Mouse (Mus musculus) limb, embryonic 11.5 days (tissue): Measurements from ENCODE around the gene Atg9a. TPM values are rescaled to one million over a fixed set of nuclear protein-coding genes. Genes with fewer than 3 reads are reported as not detected.

Experiments
- ATAC-seq: fragments of 200-750 bp; cut with Nextera tagmentation; 2 replicates; pipeline ENCODE4 v1.8.0; 2017; ENCODE audit warnings: low read depth; ENCODE audit not compliant: insufficient number of reproducible peaks, low FRiP score, low TSS enrichment
- DNase-seq: peaks from one replicate; pipeline ENCODE4 v3.0.0-alpha.2; 2015; ENCODE audit warnings: low spot score
- H3K27ac ChIP-seq: fragments of 300-500 bp; sonication (generic); replicated peaks from 2 replicates; pipeline ENCODE4 v1.5.1; 2014; ENCODE audit warnings: low read depth, mild to moderate bottlenecking, low read length
- H3K27me3 ChIP-seq: fragments of 300-500 bp; sonication (generic); 2 replicates; pipeline ENCODE4 v1.6.1; 2014; ENCODE audit warnings: mild to moderate bottlenecking, low read length, mixed read lengths; ENCODE audit not compliant: control insufficient read depth, insufficient read depth
- H3K36me3 ChIP-seq: fragments of 300-500 bp; sonication (generic); 2 replicates; pipeline ENCODE4 v1.6.1; 2014; ENCODE audit warnings: mild to moderate bottlenecking, low read length, moderate library complexity, mixed read lengths; ENCODE audit not compliant: control insufficient read depth, insufficient read depth
- H3K4me1 ChIP-seq: fragments of 300-500 bp; sonication (generic); 2 replicates; pipeline ENCODE4 v1.6.1; 2014; ENCODE audit warnings: low read length, mixed read lengths; ENCODE audit not compliant: control insufficient read depth, insufficient read depth
- H3K4me2 ChIP-seq: fragments of 300-500 bp; sonication (generic); 2 replicates; pipeline ENCODE4 v1.6.1; 2014; ENCODE audit warnings: low read depth, mild to moderate bottlenecking, moderate library complexity; ENCODE audit not compliant: severe bottlenecking
- H3K4me3 ChIP-seq: fragments of 300-500 bp; sonication (generic); 2 replicates; pipeline ENCODE4 v1.5.1; 2014; ENCODE audit warnings: low read depth, low read length
- H3K9ac ChIP-seq: fragments of 300-500 bp; sonication (generic); 2 replicates; pipeline ENCODE4 v1.6.1; 2014; ENCODE audit warnings: mild to moderate bottlenecking, low read length
- H3K9me3 ChIP-seq: fragments of 300-500 bp; sonication (generic); 2 replicates; pipeline ENCODE4 v1.6.1; 2016; ENCODE audit warnings: low read length; ENCODE audit not compliant: control insufficient read depth
- WGBS: fragments of 180-500 bp; shearing (Covaris S2); extraction: QIAGEN DNeasy Blood & Tissue Kit; methylation state at CpG from one replicate; pipeline ENCODE4 v1.1.7; 2014; 5-methylcytosine and 5-hydroxymethylcytosine counted together
- microRNA-seq: library from miRNA; unstranded; fragments of <30 nt; microRNA quantifications from one replicate; pipeline ENCODE4, GENCODE M21; 2016
- polyA plus RNA-seq: library from polyadenylated mRNA; unstranded; fragments of >200 nt; fragmentation: Nextera tagmentation; extraction: Ambion mirVana; gene quantifications from 2 replicates; pipeline ENCODE4 v1.2.1, GENCODE M21; 2014

The Atg9a gene
- polyA plus RNA-seq, 1 experiment from 2014 or later: 15.1 TPM

DNA sequence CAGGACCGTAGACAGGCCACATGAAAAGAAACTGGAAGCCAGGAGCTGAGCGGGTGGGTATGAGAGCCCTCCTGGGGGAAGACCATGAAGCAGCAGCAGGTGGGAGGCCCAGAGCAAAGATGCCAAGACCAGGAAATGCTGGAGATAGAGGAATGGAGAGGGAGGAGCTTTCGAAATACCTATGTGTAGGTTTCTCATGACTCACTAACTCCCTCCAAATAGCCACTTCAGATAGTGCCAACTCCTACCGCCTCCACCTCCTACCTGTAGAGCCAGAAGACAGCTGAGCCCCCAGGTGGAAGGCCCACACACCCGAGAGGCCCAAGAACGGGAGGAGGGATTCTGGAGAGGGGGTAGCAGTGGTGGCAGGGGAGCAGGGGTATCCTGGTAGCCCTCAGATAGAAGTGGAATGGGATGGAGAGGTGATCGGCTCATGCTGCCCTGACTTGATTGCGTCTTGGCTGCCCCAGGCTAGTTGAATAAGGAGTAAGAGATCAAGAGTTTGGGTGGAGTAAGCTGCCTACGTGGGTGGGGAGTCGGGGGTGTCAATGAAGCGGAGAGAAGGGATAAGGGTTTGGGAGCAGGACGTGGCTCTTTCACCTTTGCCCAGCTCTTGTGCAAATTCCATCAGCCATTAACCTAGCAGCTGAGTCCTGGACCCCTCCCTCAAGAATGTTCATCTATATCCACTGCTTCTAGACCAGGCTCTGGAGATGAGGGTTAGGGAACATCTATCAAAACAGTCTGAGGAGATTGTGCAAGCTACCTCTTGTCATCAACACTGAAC is 58.4 kb downstream of the Atg9a start, which contains the start of gene Slc23a3:
Slc23a3 (minus strand) TSS at position 470 of the 787 bp plus-strand sequence.
- Histone ChIP-seq H3K9me3 (no peaks in the 10 kb centered on the region), H3K4me1 (no peaks in the 10 kb centered on the region), H3K9ac (no peak within 1 kb of the TSS), H3K4me3 (no peak within 1 kb of the TSS), H3K4me2 (no peak within 1 kb of the TSS), H3K36me3 (peaks cover 7% of the 10 kb centered on the region; the same call in 1 of the 2 replicates), H3K27ac (no peak within 1 kb of the TSS), H3K27me3 (no peaks in the 10 kb centered on the region)
- ATAC-seq (no peak), DNase-seq (no peak)
- WGBS: 66% methylated on average over 12 of the region's 12 CpGs

Small RNA genes within 50 kb of the gene (microRNA-seq; reads per million reads assigned to microRNA genes)
- not detected for gene Gm27943

Other genes starting within 250 kb of the Atg9a start
- 0.27 and 0.61 TPM in 2 replicates for gene Ihh, start 240.5 kb downstream of the Atg9a start, polyA plus RNA-seq
- gene Nhej1, start 67.0 kb downstream of the Atg9a start, polyA plus RNA-seq: 11.2 and 12.7 TPM in 2 replicates
- not detected in 2 replicates for gene Slc23a3, start 58.3 kb downstream of the Atg9a start, polyA plus RNA-seq
- 37.9 and 38.1 TPM in 2 replicates for gene Cnppd1, start 49.5 kb downstream of the Atg9a start, polyA plus RNA-seq
- 30.4 and 32.6 TPM in 2 replicates for gene Retreg2, start 49.4 kb downstream of the Atg9a start, polyA plus RNA-seq
- 30.2 and 31.3 TPM in 2 replicates for gene Zfand2b, start 23.6 kb downstream of the Atg9a start, polyA plus RNA-seq
- gene Abcb6, start 11.8 kb downstream of the Atg9a start, polyA plus RNA-seq: 24.8 and 28.1 TPM in 2 replicates
- 17.5 and 19.7 TPM in 2 replicates for gene Ankzf1, start within 50 bp of the Atg9a start, polyA plus RNA-seq
- gene Glb1l, start 18.6 kb upstream of the Atg9a start, polyA plus RNA-seq: 17.7 and 18.5 TPM in 2 replicates
- gene Stk16, start 18.6 kb upstream of the Atg9a start, polyA plus RNA-seq: 125 and 132 TPM in 2 replicates
- gene Tuba4a, start 27.7 kb upstream of the Atg9a start, polyA plus RNA-seq: 14.0 and 16.4 TPM in 2 replicates
- not detected in 2 replicates for gene A630095N17Rik, start 39.9 kb upstream of the Atg9a start, polyA plus RNA-seq
- gene Dnajb2, start 44.2 kb upstream of the Atg9a start, polyA plus RNA-seq: 16.9 and 17.6 TPM in 2 replicates
- 0.16 and 0.17 TPM in 2 replicates for gene Ptprn, start 72.3 kb upstream of the Atg9a start, polyA plus RNA-seq
- gene Resp18, start 86.2 kb upstream of the Atg9a start, polyA plus RNA-seq: not detected in 2 replicates
- 112 TPM in 2 replicates for gene Dnpep, start 125.8 kb upstream of the Atg9a start, polyA plus RNA-seq
- gene Des, start 168.1 kb upstream of the Atg9a start, polyA plus RNA-seq: 5.0 and 5.3 TPM in 2 replicates
- gene Speg, start 183.1 kb upstream of the Atg9a start, polyA plus RNA-seq: 32.9 and 33.6 TPM in 2 replicates
- gene Gmppa, start 243.7 kb upstream of the Atg9a start, polyA plus RNA-seq: 44.9 and 49.9 TPM in 2 replicates